Mouse (Mus musculus) c-Kit-negative CD71-positive TER-119-positive erythroid progenitor cells, embryonic 14.5 days (primary cell): Measurements from ENCODE around the gene Mrpl53.

ENCODE experiments used
- DNase-seq: peaks from one replicate; pipeline ENCODE4 v3.0.0-alpha.2; 2013; ENCODE audit warnings: low read depth, low spot score

Gene Mrpl53

DNA sequence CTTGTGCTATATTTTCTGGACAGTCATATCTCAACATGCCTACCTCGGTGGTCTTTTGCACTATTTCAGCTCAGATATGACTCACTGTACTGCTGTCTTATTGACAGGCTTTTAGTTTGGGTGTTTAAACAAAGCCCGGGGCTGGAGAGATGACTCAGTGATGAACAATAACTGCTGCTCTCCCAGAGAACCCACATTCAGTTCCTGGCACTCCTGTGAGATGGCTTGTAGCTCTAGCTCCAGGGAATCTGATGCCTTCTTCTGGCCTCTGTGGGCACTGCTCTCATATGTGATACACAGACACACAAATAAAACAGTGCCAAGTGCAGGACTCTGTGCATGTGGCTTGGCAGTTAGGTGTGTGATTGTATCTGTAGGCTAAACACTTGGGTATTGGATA lies 36.4 kb downstream of the Mrpl53 start:
- DNase-seq = no peak

DNA sequence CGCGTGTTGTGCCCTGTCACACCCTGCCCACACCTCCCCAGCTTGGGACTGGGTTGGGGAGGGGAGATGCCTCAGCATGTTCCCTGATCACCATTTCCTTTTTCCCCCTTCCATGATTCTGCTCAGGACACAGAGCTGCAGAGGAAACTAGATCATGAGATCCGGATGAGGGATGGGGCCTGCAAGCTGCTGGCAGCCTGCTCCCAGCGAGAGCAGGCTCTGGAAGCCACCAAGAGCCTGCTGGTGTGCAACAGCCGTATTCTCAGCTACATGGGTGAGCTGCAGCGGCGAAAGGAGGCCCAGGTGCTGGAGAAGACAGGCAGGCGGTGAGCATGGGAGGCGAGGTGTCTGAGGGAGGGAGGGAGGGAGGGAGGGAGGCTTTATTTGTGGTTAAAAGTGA lies 37.0 kb downstream of the Mrpl53 start:
- DNase-seq = no peak

DNA sequence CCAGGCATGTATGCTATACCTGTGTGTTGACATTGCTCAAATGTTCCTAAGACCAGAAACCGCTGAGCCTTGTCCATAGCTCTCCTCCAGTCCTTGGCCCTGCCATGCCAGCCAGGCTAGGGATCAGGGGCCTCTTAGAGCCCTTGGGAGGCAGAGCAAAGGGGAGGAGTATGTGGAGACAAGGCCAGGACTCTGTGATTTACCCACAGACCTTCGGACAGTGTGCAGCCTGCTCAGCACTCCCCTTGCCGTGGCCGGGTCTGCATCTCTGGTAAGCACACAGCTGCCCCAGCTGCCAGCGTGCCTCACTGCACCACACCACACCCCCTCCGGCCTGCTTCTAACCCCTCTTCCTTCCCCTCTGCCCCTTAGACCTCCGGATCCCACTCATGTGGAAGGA lies 38.4 kb downstream of the Mrpl53 start:
- DNase-seq = no peak

DNA sequence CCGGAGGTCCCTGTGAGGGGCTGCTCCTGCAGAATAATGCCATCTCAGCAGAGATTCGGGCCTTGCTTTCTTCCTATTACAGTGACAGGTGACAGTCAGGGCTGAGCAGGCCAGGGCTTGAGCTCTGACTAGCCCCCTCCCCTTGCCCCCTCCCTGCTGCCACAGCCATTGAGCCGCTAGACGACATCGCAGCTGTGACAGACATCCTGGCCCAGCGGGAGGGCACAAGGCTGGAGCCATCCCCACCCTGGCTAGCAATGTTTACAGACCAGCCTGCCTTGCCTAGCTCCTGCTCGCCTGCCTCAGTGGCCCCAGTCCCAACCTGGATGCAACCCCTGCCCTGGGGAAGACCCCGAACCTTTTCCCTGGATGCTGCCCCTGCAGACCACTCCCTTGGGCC lies 42.9 kb downstream of the Mrpl53 start:
- no peak for DNase-seq

DNA sequence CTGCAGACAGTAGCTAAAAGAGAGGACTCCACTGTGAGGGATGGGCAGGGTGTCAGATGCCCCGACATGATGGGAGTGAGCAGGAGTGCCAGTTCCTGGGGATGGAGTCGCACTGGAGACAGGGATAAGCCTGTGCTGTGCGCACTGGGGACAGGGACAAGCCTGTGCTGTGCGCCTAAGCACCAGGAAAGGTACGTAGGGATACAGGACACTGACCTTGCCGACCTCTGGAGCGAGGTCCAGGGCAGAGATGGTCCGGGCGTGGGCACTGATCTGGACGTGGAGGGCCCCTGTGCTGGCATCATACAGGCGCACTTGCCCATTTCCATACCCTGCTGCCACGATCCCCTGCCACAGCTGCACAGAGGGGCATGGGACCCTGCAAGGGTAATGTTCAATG lies 44.2 kb downstream of the Mrpl53 start:
- DNase-seq = no peak

DNA sequence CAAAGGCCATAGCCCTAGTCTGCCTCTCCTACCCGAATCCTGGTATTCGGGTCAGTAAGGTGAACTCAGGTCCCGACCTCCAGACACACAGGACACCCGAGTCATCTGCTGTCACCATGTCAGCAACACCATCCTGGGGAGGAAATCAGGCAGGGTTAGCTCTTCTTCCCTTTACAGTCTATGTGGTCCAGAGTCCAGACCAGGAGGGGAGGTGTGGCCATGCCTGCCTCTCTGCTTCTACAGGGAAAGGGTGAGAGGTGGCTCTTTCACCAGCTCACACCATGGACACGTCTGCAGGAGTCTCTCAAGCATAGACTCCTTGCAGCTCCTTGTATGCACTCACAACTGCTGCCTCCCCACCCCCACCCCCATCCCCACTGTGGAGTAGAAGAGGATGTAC lies 44.6 kb downstream of the Mrpl53 start:
- no peak for DNase-seq

DNA sequence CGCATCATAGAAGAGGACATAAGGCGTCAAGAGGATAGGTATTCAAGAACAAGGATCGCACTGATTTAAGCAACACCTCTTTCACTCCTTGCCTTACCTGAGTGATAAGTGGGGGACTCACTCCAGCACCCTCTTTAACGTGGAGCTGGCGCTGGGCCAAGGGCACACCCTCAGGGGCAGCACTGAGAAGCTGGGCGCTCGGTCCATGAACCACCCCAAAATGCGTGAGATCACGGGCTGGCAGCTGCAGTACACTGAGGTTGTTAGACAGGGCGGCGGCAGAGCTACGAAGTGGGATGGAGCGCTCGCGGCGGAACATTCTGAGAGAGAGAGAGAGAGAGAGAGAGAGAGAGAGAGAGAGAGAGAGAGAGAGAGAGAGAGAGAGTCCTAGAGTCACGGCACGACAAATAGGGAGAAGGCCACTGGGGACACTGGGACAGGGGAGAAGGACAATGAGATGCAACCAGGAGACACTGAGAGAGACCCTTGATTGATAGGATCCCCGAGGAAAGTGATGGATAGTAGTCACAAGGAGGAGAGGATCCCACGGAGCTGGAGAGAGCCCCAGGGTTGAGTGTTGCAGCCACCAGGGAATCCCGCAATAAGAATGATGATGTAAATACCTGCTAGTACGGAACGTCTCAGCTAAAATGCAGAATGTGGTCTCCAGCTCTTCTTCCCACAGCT lies 46.9 kb downstream of the Mrpl53 start:
- DNase-seq = no peak

DNA sequence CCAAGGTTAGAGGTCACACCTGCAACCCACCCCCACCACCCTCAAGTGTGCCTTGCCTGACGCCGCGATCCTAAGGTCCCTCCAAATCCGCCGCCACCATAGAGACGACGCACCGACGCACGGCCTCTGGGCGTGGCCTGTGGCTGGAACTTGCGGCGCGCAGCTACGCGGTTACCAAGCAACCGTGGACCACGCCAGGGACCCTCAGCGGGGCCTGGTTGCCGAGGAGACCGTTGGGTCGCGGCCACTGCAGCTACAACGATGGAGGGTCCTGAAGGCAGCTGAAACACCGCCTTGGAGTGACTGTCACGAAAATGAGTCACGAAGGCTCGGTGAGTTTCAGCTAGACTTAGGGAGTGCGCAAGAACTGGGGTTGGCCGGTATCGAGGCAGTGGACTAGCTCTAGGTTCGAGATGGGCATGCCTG lies 47.4 kb downstream of the Mrpl53 start, which contains the start of the genes Wdr54 and 1700003E16Rik:
TSS of gene Wdr54 (minus strand) at position 139 of the 426 bp plus-strand sequence.
TSS of gene 1700003E16Rik (plus strand) at position 146 of the 426 bp plus-strand sequence.
- no peak for DNase-seq

DNA sequence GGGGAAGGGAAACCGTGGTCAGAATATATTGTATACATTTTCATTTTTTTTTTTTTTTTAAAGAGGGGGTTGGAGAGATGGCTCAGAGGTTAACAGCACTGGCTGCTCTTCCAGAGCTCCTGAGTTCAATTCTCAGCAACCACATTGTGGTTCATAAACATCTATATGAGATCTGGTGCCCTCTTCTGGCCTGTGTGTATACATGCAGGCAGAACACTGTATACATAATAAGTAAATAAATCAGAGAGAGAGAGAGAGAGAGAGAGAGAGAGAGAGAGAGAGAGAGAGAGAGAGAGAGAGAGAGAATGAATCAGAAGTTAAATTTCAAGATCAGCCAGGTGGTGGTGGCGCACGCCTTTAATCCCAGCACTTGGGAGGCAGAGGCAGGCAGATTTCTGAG lies 50.6 kb downstream of the Mrpl53 start:
- DNase-seq = peak; percentile 31
